Mouse (Mus musculus) right cerebral cortex, adult 18-20 months (tissue): ENCODE results near the gene Arpp21.

Experiments
- DNase-seq: peaks from one replicate; pipeline ENCODE4 v3.0.0; 2022; ENCODE audit warnings: mixed read lengths

Arpp21 gene

GRCm38 (mm10) chr9:112235696-112236397, at the start of gene Arpp21:
Gene Arpp21 (minus strand): TSS chr9:112235938.
- peak; percentile 48 for DNase-seq

- peak; percentile 51 for DNase-seq
Measured at GRCm38 (mm10) chr9:112272426-112272969, 36.8 kb upstream of the Arpp21 start.

- no peak for DNase-seq
Measured at GRCm38 (mm10) chr9:112264982-112265641, 29.4 kb upstream of the Arpp21 start.

GRCm38 (mm10) chr9:112261986-112262901, 26.5 kb upstream of the Arpp21 start:
- DNase-seq, result peak; percentile 76

GRCm38 (mm10) chr9:112261556-112261955, 25.8 kb upstream of the Arpp21 start:
- no peak for DNase-seq

GRCm38 (mm10) chr9:112260696-112261095, 25.0 kb upstream of the Arpp21 start:
- DNase-seq, result no peak

GRCm38 (mm10) chr9:112258560-112258959, 22.8 kb upstream of the Arpp21 start:
- no peak for DNase-seq

GRCm38 (mm10) chr9:112255971-112256370, 20.2 kb upstream of the Arpp21 start:
- DNase-seq, result no peak

- no peak for DNase-seq
Measured at GRCm38 (mm10) chr9:112253730-112254129, 18.0 kb upstream of the Arpp21 start.

- DNase-seq, result no peak
Measured at GRCm38 (mm10) chr9:112251857-112252256, 16.1 kb upstream of the Arpp21 start.

GRCm38 (mm10) chr9:112251339-112251738, 15.6 kb upstream of the Arpp21 start:
- DNase-seq, result no peak

- DNase-seq, result no peak
Measured at GRCm38 (mm10) chr9:112249753-112250152, 14.0 kb upstream of the Arpp21 start.

GRCm38 (mm10) chr9:112247183-112247582, 11.4 kb upstream of the Arpp21 start:
- DNase-seq, result no peak

GRCm38 (mm10) chr9:112238168-112238567, 2.4 kb upstream of the Arpp21 start:
- DNase-seq, result no peak

GRCm38 (mm10) chr9:112236551-112236950, 813 bp upstream of the Arpp21 start:
- DNase-seq, result no peak

- DNase-seq, result peak; percentile 80
Measured at GRCm38 (mm10) chr9:112235041-112235695, 570 bp downstream of the Arpp21 start.

GRCm38 (mm10) chr9:112234505-112235024, 1.2 kb downstream of the Arpp21 start:
- peak; percentile 48 for DNase-seq

- peak; percentile 8 for DNase-seq
Measured at GRCm38 (mm10) chr9:112233822-112234504, 1.8 kb downstream of the Arpp21 start.

- DNase-seq, result peak; percentile 2
Measured at GRCm38 (mm10) chr9:112233378-112233777, 2.4 kb downstream of the Arpp21 start.

- peak; percentile 42 for DNase-seq
Measured at GRCm38 (mm10) chr9:112231935-112232575, 3.7 kb downstream of the Arpp21 start.

- peak; percentile 10 for DNase-seq
Measured at GRCm38 (mm10) chr9:112231383-112231782, 4.4 kb downstream of the Arpp21 start.
